Mouse (Mus musculus): Measurements from ENCODE around the gene Olfr202. TPM values are rescaled to one million over a fixed set of nuclear protein-coding genes. Genes with fewer than 3 reads are reported as not detected.

Gene Olfr202
- polyA plus RNA-seq (2021; fragmentation: Nextera tagmentation) = not detected in 2 replicates
- long read RNA-seq, experiment 1 = 0 reads
- long read RNA-seq, experiment 2 = 0 reads

GRCm38 (mm10) chr16:59286693-59287092, at the start of gene Olfr202:
TSS of gene Olfr202 (minus strand) at chr16:59286793.

GRCm38 (mm10) chr16:59331038-59331437, 44.4 kb upstream of the Olfr202 start, which contains the start of gene Olfr205:
TSS of gene Olfr205 (minus strand) at chr16:59331138.

GRCm38 (mm10) chr16:59318148-59318547, 31.6 kb upstream of the Olfr202 start, which contains the start of gene Olfr204:
TSS of gene Olfr204 (minus strand) at chr16:59318248.

GRCm38 (mm10) chr16:59298581-59298980, 12.0 kb upstream of the Olfr202 start, which contains the start of gene Olfr203:
TSS of gene Olfr203 (plus strand) at chr16:59298881.

GRCm38 (mm10) chr16:59272532-59272931, 14.1 kb downstream of the Olfr202 start, which contains the start of gene Olfr201:
TSS of gene Olfr201 (minus strand) at chr16:59272632.

Other genes starting within 250 kb of the Olfr202 start
- not detected in 2 replicates for gene Olfr187, start 247.0 kb downstream of the Olfr202 start, polyA plus RNA-seq (2021; fragmentation: Nextera tagmentation)
- not detected in 2 replicates for gene Olfr190, start 208.8 kb downstream of the Olfr202 start, polyA plus RNA-seq (2021; fragmentation: Nextera tagmentation)
- not detected in 2 replicates for gene Olfr191, start 197.0 kb downstream of the Olfr202 start, polyA plus RNA-seq (2021; fragmentation: Nextera tagmentation)
- gene Olfr193, start 174.9 kb downstream of the Olfr202 start, polyA plus RNA-seq (2021; fragmentation: Nextera tagmentation) = not detected in 2 replicates
- not detected in 2 replicates for gene Olfr194, start 165.7 kb downstream of the Olfr202 start, polyA plus RNA-seq (2021; fragmentation: Nextera tagmentation)
- gene Olfr195, start 139.7 kb downstream of the Olfr202 start, polyA plus RNA-seq (2021; fragmentation: Nextera tagmentation) = not detected in 2 replicates
- gene Olfr196, start 116.3 kb downstream of the Olfr202 start, polyA plus RNA-seq (2021; fragmentation: Nextera tagmentation) = not detected in 2 replicates
- not detected in 2 replicates for gene Olfr198, start 83.3 kb downstream of the Olfr202 start, polyA plus RNA-seq (2021; fragmentation: Nextera tagmentation)
- not detected in 2 replicates for gene Olfr199, start 67.0 kb downstream of the Olfr202 start, polyA plus RNA-seq (2021; fragmentation: Nextera tagmentation)
- gene Olfr201, start 14.2 kb downstream of the Olfr202 start, polyA plus RNA-seq (2021; fragmentation: Nextera tagmentation) = not detected in 2 replicates
- gene Olfr203, start 12.1 kb upstream of the Olfr202 start, polyA plus RNA-seq (2021; fragmentation: Nextera tagmentation) = not detected in 2 replicates
- gene Olfr204, start 31.5 kb upstream of the Olfr202 start, polyA plus RNA-seq (2021; fragmentation: Nextera tagmentation) = not detected in 2 replicates
- gene Olfr205, start 44.3 kb upstream of the Olfr202 start, polyA plus RNA-seq (2021; fragmentation: Nextera tagmentation) = not detected in 2 replicates
- not detected in 2 replicates for gene Olfr206, start 62.5 kb upstream of the Olfr202 start, polyA plus RNA-seq (2021; fragmentation: Nextera tagmentation)
- gene Olfr209, start 77.2 kb upstream of the Olfr202 start, polyA plus RNA-seq (2021; fragmentation: Nextera tagmentation) = not detected in 2 replicates
- gene Gabrr3, start 120.5 kb upstream of the Olfr202 start, polyA plus RNA-seq (2021; fragmentation: Nextera tagmentation) = not detected in 2 replicates
- 12.9 and 14.8 TPM in 2 replicates for gene Riox2, start 185.0 kb upstream of the Olfr202 start, polyA plus RNA-seq (2021; fragmentation: Nextera tagmentation)

All from layer of hippocampus, adult 6 months (tissue).